Mouse (Mus musculus): ENCODE measurements around the gene Ptn. TPM values are rescaled to one million over a fixed set of nuclear protein-coding genes. Genes with fewer than 3 reads are reported as not detected.

Gene Ptn
- total and polyA plus RNA-seq, 3 experiments, result not detected

DNA sequence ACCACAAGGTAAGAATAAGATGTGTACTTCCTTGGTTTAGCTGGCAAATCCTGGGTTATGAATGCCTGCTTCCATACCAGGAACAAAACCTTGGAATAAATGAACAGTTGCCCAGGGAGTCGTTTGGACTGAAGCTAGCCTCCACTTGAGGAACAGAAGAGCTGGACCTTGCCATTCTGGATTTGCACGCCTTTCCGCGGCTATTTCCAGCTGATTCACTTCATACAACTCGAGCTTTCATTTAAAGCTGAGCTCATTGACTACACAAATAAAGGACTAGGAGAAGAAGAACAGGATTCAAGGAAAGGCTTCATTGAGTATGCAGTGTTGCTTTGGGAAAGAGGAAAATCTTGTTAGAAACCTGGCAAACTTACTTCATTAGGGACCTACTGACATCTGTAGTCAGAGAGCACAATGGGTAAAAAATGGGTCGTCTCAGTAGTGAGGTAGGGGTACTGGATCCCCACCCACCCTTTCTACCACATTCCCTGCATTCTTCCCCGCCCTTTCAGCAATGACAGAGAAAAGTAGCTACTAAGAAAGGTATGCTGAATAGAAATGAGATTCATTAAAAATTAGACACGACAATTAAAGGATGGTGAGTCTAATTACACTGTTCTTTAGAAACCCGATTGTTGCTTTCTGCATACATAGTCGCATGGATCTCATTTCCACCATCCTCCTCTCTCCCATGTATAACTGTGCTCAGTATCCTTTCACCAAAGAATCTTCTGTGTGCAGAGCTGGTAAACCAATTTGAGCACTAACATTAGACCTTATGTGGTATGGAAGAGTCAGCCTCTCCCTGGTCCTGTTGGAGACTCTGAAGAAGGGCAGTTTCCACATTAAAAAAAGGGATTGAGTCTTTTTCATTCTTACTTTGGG lies 54.8 kb downstream of the Ptn start:
- H3K4me3 ChIP-seq (replicated peaks in 1 of 3; ENCODE audit: low read depth in 2 of 3, low read length in 2 of 3, poor library complexity in 1 of 3), result no peak overlapping the region
- no peak overlapping the region for H3K4me2 ChIP-seq (ENCODE audit: insufficient read depth, low read depth, poor library complexity, severe bottlenecking)
- H3K9me3 ChIP-seq (replicated peaks; ENCODE audit: low read length), result no peaks in the 10 kb centered on the region
- TF ChIP-seq ZKSCAN1 (IDR thresholded peaks at IDR 0.05; ENCODE audit: borderline replicate concordance, low read depth, low read length) (no peak), PAX5 (IDR thresholded peaks at IDR 0.05; ENCODE audit: low read length) (no peak), SIN3A (IDR thresholded peaks at IDR 0.05; ENCODE audit: low read length) (no peak), NRF1 (IDR thresholded peaks at IDR 0.05; ENCODE audit: low read depth, low read length) (no peak), JUN (IDR thresholded peaks at IDR 0.05; ENCODE audit: insufficient read depth, low read depth, low read length) (no peak), RCOR1 (conservative IDR thresholded peaks at IDR 0.05; ENCODE audit: low read depth, low read length) (no peak), MAFK (IDR thresholded peaks at IDR 0.05; ENCODE audit: insufficient replicate concordance, low read length) (no peak), USF2 (conservative IDR thresholded peaks at IDR 0.05; ENCODE audit: low read depth, low read length) (no peak), ZNF384 (IDR thresholded peaks at IDR 0.05; ENCODE audit: low read depth, low read length) (no peak), HCFC1 (IDR thresholded peaks at IDR 0.05; ENCODE audit: low read depth, low read length) (no peak), JUND (conservative IDR thresholded peaks at IDR 0.05; ENCODE audit: low read depth, low read length) (no peak), ZMIZ1 (IDR thresholded peaks at IDR 0.05; ENCODE audit: low read depth, low read length) (no peak), MAZ (IDR thresholded peaks at IDR 0.05; ENCODE audit: low read depth, low read length) (no peak), ZC3H11A (IDR thresholded peaks at IDR 0.05; ENCODE audit: low read depth, low read length) (no peak), KAT2A (IDR thresholded peaks at IDR 0.05; ENCODE audit: insufficient replicate concordance, low read length) (no peak), POLR2AphosphoS2 (IDR thresholded peaks at IDR 0.05; ENCODE audit: low read depth, low read length) (no peak), EP300 (IDR thresholded peaks at IDR 0.05; ENCODE audit: low read length) (no peak), UBTF (IDR thresholded peaks at IDR 0.05; ENCODE audit: low read depth, low read length) (no peak), MAX (IDR thresholded peaks at IDR 0.05; ENCODE audit: low read length) (no peak)
- in situ Hi-C loops (cut with MboI; ENCODE audit: low pct_ligation_motif_present, low pct_unique_long_range_greater_than_20kb, low sequenced_read_pairs) (no loop called here), dilution Hi-C loops (cut with MboI; ENCODE audit: extremely low pct_ligation_motif_present, extremely low pct_unique_long_range_greater_than_20kb, low sequenced_read_pairs) (no loop called here)
- H3K4me1 ChIP-seq (ENCODE audit: control insufficient read depth in 1 of 2, insufficient read depth in 2 of 2), result no peaks in the 10 kb centered on the region
- no peaks in the 10 kb centered on the region for H3K79me2 ChIP-seq (replicated peaks; ENCODE audit: control insufficient read depth, extremely low read depth, insufficient read depth, poor library complexity, severe bottlenecking)
- no peak overlapping the region for H3K9ac ChIP-seq (ENCODE audit: insufficient read depth, low read depth)
- H3K27me3 ChIP-seq (replicated peaks), result no peaks in the 10 kb centered on the region
- no peak for DNase-seq (ENCODE audit: extremely low read depth)
- H3K36me3 ChIP-seq (replicated peaks in 1 of 2; ENCODE audit: control insufficient read depth in 1 of 2, insufficient read depth in 1 of 2, low read length in 1 of 2), result no peaks in the 10 kb centered on the region
- no peak overlapping the region for H3K27ac ChIP-seq (ENCODE audit: insufficient read depth, low read depth)

DNA sequence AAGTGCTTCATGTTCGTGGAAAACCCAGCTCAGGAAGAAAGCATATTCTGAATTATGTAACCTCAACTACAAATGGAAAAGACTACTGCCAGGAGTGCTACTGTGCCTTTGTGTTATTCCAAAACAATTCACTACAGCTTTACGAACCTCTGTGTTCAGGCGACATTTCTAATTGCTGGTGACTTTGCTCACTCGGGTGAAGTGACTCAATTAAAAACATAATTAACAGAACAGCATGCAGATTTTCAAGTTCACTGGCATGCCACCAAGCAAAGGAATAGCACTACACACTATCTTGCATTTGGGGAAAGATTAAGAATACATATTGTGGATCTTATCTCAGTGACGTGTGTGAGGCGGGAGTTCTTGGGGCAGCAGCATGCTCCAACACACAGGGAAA lies 57.1 kb downstream of the Ptn start:
- Histone ChIP-seq H3K4me1 (ENCODE audit: control insufficient read depth in 1 of 2, insufficient read depth in 2 of 2) (no peaks in the 10 kb centered on the region), H3K4me2 (ENCODE audit: insufficient read depth, low read depth, poor library complexity, severe bottlenecking) (no peak overlapping the region), H3K9ac (ENCODE audit: insufficient read depth, low read depth) (no peak overlapping the region), H3K27ac (ENCODE audit: insufficient read depth, low read depth) (no peak overlapping the region), H3K79me2 (replicated peaks; ENCODE audit: control insufficient read depth, extremely low read depth, insufficient read depth, poor library complexity, severe bottlenecking) (no peaks in the 10 kb centered on the region), H3K9me3 (replicated peaks; ENCODE audit: low read length) (no peaks in the 10 kb centered on the region), H3K4me3 (replicated peaks in 1 of 3; ENCODE audit: low read depth in 2 of 3, low read length in 2 of 3, poor library complexity in 1 of 3) (no peak overlapping the region), H3K36me3 (replicated peaks in 1 of 2; ENCODE audit: control insufficient read depth in 1 of 2, insufficient read depth in 1 of 2, low read length in 1 of 2) (no peaks in the 10 kb centered on the region), H3K27me3 (replicated peaks) (no peaks in the 10 kb centered on the region)
- no peak for DNase-seq (ENCODE audit: extremely low read depth)
- TF ChIP-seq RCOR1 (conservative IDR thresholded peaks at IDR 0.05; ENCODE audit: low read depth, low read length) (no peak), MAZ (IDR thresholded peaks at IDR 0.05; ENCODE audit: low read depth, low read length) (no peak), MXI1 (IDR thresholded peaks at IDR 0.05; ENCODE audit: low read depth, low read length) (no peak), PAX5 (IDR thresholded peaks at IDR 0.05; ENCODE audit: low read length) (no peak), NELFE (IDR thresholded peaks at IDR 0.05; ENCODE audit: low read depth, low read length) (no peak), TCF12 (IDR thresholded peaks at IDR 0.05; ENCODE audit: low read depth, low read length) (no peak), EP300 (IDR thresholded peaks at IDR 0.05; ENCODE audit: low read length) (no peak), NRF1 (IDR thresholded peaks at IDR 0.05; ENCODE audit: low read depth, low read length) (no peak), JUN (IDR thresholded peaks at IDR 0.05; ENCODE audit: insufficient read depth, low read depth, low read length) (no peak), USF1 (IDR thresholded peaks at IDR 0.05; ENCODE audit: low read depth, low read length) (no peak), E2F4 (IDR thresholded peaks at IDR 0.05; ENCODE audit: insufficient replicate concordance, low read depth, low read length) (no peak), SIN3A (IDR thresholded peaks at IDR 0.05; ENCODE audit: low read length) (no peak), KAT2A (IDR thresholded peaks at IDR 0.05; ENCODE audit: insufficient replicate concordance, low read length) (no peak), ZMIZ1 (IDR thresholded peaks at IDR 0.05; ENCODE audit: low read depth, low read length) (no peak), HCFC1 (IDR thresholded peaks at IDR 0.05; ENCODE audit: low read depth, low read length) (no peak), MEF2A (IDR thresholded peaks at IDR 0.05; ENCODE audit: borderline replicate concordance, low read depth, low read length) (no peak)
- in situ Hi-C loops (cut with MboI; ENCODE audit: low pct_ligation_motif_present, low pct_unique_long_range_greater_than_20kb, low sequenced_read_pairs), result no loop called here
- dilution Hi-C loops (cut with MboI; ENCODE audit: extremely low pct_ligation_motif_present, extremely low pct_unique_long_range_greater_than_20kb, low sequenced_read_pairs), result no loop called here
